Comparison of ENCODE assay signal across 9 mouse cellular contexts in the genomic region with DNA sequence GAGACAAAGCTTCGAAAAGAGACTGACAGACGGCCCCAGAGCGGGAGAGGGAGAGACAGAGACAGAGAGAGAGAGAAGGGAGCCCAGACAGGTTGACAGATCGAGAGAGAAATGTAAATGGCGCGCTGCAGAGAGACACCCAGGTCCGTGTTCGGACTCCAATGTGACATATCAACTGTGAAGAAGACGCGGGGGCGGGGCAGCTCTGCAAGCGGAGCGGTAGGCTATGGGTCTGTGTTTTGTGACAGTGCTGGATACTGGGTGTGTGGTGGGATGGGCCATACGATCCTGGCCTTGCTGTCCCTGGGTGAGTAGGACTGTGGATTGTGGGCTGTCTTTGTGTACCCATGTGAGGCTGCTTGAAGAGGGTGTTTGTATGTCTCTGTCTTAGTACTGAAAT. TPM values are rescaled to one million over a fixed set of nuclear protein-coding genes. Genes with fewer than 3 reads are reported as not detected.
DNase-seq lines count a peak whose midpoint lies in the region; ATAC-seq and TF ChIP-seq lines count a peak whose summit lies in the region.
"Had no signal": no experiment of that assay in that cellular context is flagged by ENCODE, and none has a peak within 500 bp of the region (broad histone marks: within the 10 kb centered on the region; RNA-seq: fewer than 3 reads in every experiment).

No protein-coding gene starts in this region.

- ATAC-seq in CD4-positive, CD25-positive, alpha-beta regulatory T cell, adult 4 months: no peak
- ATAC-seq in kidney, postnatal 0 days (replicated peaks; ENCODE audit: low FRiP score, low read depth): no peak
- ATAC-seq in hindbrain, embryonic 15.5 days (ENCODE audit: low FRiP score, low read depth): no peak
- ATAC-seq in midbrain, embryonic 15.5 days (replicated peaks): no peak
- no peak for ATAC-seq in inflammation-experienced regulatory T-cells, adult 6 months
- ATAC-seq in activated CD4-positive, CD25-positive, alpha-beta regulatory T cell, adult 4 months: no peak

- 16% methylated on average over 14 of the region's 14 CpGs for WGBS in kidney, postnatal 0 days
- 13% methylated on average over 14 of the region's 14 CpGs for WGBS in hindbrain, embryonic 15.5 days
- WGBS in midbrain, embryonic 15.5 days: 12% methylated on average over 14 of the region's 14 CpGs

- peak overlapping the region; percentile 53 for H3K4me2 ChIP-seq in kidney, postnatal 0 days (ENCODE audit: low read length)
- H3K4me2 ChIP-seq in hindbrain, embryonic 15.5 days: peak overlapping the region; percentile 5; the same call in 1 of the 2 replicates
- H3K4me2 ChIP-seq in midbrain, embryonic 15.5 days: peak overlapping the region; percentile 47

- no peaks in the 10 kb centered on the region for H3K9me3 ChIP-seq in kidney, postnatal 0 days (replicated peaks; ENCODE audit: low read length)
- H3K9me3 ChIP-seq in hindbrain, embryonic 15.5 days: no peaks in the 10 kb centered on the region
- no peaks in the 10 kb centered on the region for H3K9me3 ChIP-seq in midbrain, embryonic 15.5 days
- H3K9me3 ChIP-seq: limb, embryonic 15.5 days had no signal

- H3K4me1 ChIP-seq in kidney, postnatal 0 days (replicated peaks; ENCODE audit: insufficient read depth, low read length): peaks cover 11% of the 10 kb centered on the region; the same call in 1 of the 2 replicates
- peaks cover 20% of the 10 kb centered on the region for H3K4me1 ChIP-seq in hindbrain, embryonic 15.5 days (replicated peaks)
- peaks cover 38% of the 10 kb centered on the region for H3K4me1 ChIP-seq in midbrain, embryonic 15.5 days

- no peaks in the 10 kb centered on the region for H3K36me3 ChIP-seq in kidney, postnatal 0 days (ENCODE audit: insufficient read depth, low read length)
- no peaks in the 10 kb centered on the region for H3K36me3 ChIP-seq in hindbrain, embryonic 15.5 days
- H3K36me3 ChIP-seq in midbrain, embryonic 15.5 days (replicated peaks): no peaks in the 10 kb centered on the region
- H3K36me3 ChIP-seq: limb, embryonic 15.5 days had no signal

- no peak overlapping the region for H3K27ac ChIP-seq in kidney, postnatal 0 days
- no peak overlapping the region for H3K27ac ChIP-seq in hindbrain, embryonic 15.5 days (replicated peaks)
- H3K27ac ChIP-seq in midbrain, embryonic 15.5 days: no peak overlapping the region
- H3K27ac ChIP-seq: limb, embryonic 15.5 days had no signal

- no peak overlapping the region for H3K9ac ChIP-seq in kidney, postnatal 0 days (ENCODE audit: low read depth, low read length)
- H3K9ac ChIP-seq in hindbrain, embryonic 15.5 days: no peak overlapping the region
- no peak overlapping the region for H3K9ac ChIP-seq in midbrain, embryonic 15.5 days
- H3K9ac ChIP-seq: limb, embryonic 15.5 days had no signal

- no peak for TF ChIP-seq CTCF in kidney, postnatal 0 days (IDR thresholded peaks at IDR 0.05; ENCODE audit: low read depth)

- peak; percentile 29 for DNase-seq in CD4-positive, CD25-positive, alpha-beta regulatory T cell, adult 2 months (ENCODE audit: low read depth, low spot score)
- DNase-seq in kidney, postnatal 0 days (ENCODE audit: low spot score): peak; percentile 56
- DNase-seq in kidney, postnatal 36 days: no peak

- no peak overlapping the region for H3K4me3 ChIP-seq in kidney, postnatal 0 days (replicated peaks; ENCODE audit: low read depth, low read length)
- no peak overlapping the region for H3K4me3 ChIP-seq in hindbrain, embryonic 15.5 days
- H3K4me3 ChIP-seq in midbrain, embryonic 15.5 days: no peak overlapping the region

- H3K27me3 ChIP-seq in kidney, postnatal 0 days (ENCODE audit: insufficient read depth, low read length): peaks cover 22% of the 10 kb centered on the region
- peaks cover 58% of the 10 kb centered on the region for H3K27me3 ChIP-seq in hindbrain, embryonic 15.5 days
- H3K27me3 ChIP-seq in midbrain, embryonic 15.5 days (replicated peaks): peaks cover 68% of the 10 kb centered on the region

RNA-seq across cellular contexts. Expression of a gene that starts 1.5 kb away (rescaled TPM):
- polyA plus RNA-seq in CD4-positive, CD25-positive, alpha-beta regulatory T cell, adult 4 months (2017; shearing (Covaris generic)): not detected
- 1.3 TPM in 2 replicates for polyA plus RNA-seq in kidney, postnatal 0 days (2015; fragmentation: Nextera tagmentation; extraction: Ambion mirVana)
- polyA plus RNA-seq in hindbrain, embryonic 15.5 days (2015; fragmentation: Nextera tagmentation; extraction: Ambion mirVana): 6.4 and 7.8 TPM in 2 replicates
- polyA plus RNA-seq in midbrain, embryonic 15.5 days (2015; fragmentation: Nextera tagmentation; extraction: Ambion mirVana): 12.4 and 15.3 TPM in 2 replicates
- polyA plus RNA-seq in inflammation-experienced regulatory T-cells, adult 6 months (2017; shearing (Covaris generic)): not detected
- polyA plus RNA-seq in activated CD4-positive, CD25-positive, alpha-beta regulatory T cell, adult 4 months (2017; shearing (Covaris generic)): not detected
- polyA plus RNA-seq: limb, embryonic 15.5 days had no signal

RNA-seq across cellular contexts. Expression of a gene that starts 3.9 kb away (rescaled TPM):
- not detected for polyA plus RNA-seq in CD4-positive, CD25-positive, alpha-beta regulatory T cell, adult 4 months (2017; shearing (Covaris generic))
- polyA plus RNA-seq in kidney, postnatal 0 days (2015; fragmentation: Nextera tagmentation; extraction: Ambion mirVana): 8.8 TPM in 2 replicates
- 1.1 and 1.3 TPM in 2 replicates for polyA plus RNA-seq in hindbrain, embryonic 15.5 days (2015; fragmentation: Nextera tagmentation; extraction: Ambion mirVana)
- 2.0 and 2.1 TPM in 2 replicates for polyA plus RNA-seq in midbrain, embryonic 15.5 days (2015; fragmentation: Nextera tagmentation; extraction: Ambion mirVana)
- not detected for polyA plus RNA-seq in inflammation-experienced regulatory T-cells, adult 6 months (2017; shearing (Covaris generic))
- polyA plus RNA-seq in activated CD4-positive, CD25-positive, alpha-beta regulatory T cell, adult 4 months (2017; shearing (Covaris generic)): not detected

RNA-seq across cellular contexts. Expression of a gene that starts 14.7 kb away (rescaled TPM):
- 1 to 10 TPM in 1 of 2 experiments, under 1 TPM in 1; 0.59 to 1.3 TPM for polyA plus RNA-seq in CD4-positive, CD25-positive, alpha-beta regulatory T cell, adult 4 months (2017; shearing (Covaris generic))
- 11.4 and 11.5 TPM in 2 replicates for polyA plus RNA-seq in kidney, postnatal 0 days (2015; fragmentation: Nextera tagmentation; extraction: Ambion mirVana)
- 8.5 and 10.1 TPM in 2 replicates for polyA plus RNA-seq in hindbrain, embryonic 15.5 days (2015; fragmentation: Nextera tagmentation; extraction: Ambion mirVana)
- polyA plus RNA-seq in midbrain, embryonic 15.5 days (2015; fragmentation: Nextera tagmentation; extraction: Ambion mirVana): 4.9 and 6.6 TPM in 2 replicates
- polyA plus RNA-seq in inflammation-experienced regulatory T-cells, adult 6 months (2017; shearing (Covaris generic)): 1 to 10 TPM in 2 of 3 experiments, under 1 TPM in 1; 0.92 to 9.3 (median 1.1) TPM
- 1 to 10 TPM; 3.6 to 4.4 TPM for polyA plus RNA-seq in activated CD4-positive, CD25-positive, alpha-beta regulatory T cell, adult 4 months (2017; shearing (Covaris generic))

RNA-seq across cellular contexts. Expression of a gene that starts 34.1 kb away (rescaled TPM):
- not detected for polyA plus RNA-seq in CD4-positive, CD25-positive, alpha-beta regulatory T cell, adult 4 months (2017; shearing (Covaris generic))
- polyA plus RNA-seq in kidney, postnatal 0 days (2015; fragmentation: Nextera tagmentation; extraction: Ambion mirVana): 0.26 and 0.82 TPM in 2 replicates
- 57.5 and 89.3 TPM in 2 replicates for polyA plus RNA-seq in hindbrain, embryonic 15.5 days (2015; fragmentation: Nextera tagmentation; extraction: Ambion mirVana)
- polyA plus RNA-seq in midbrain, embryonic 15.5 days (2015; fragmentation: Nextera tagmentation; extraction: Ambion mirVana): 5.7 and 10.3 TPM in 2 replicates
- polyA plus RNA-seq in inflammation-experienced regulatory T-cells, adult 6 months (2017; shearing (Covaris generic)): not detected
- polyA plus RNA-seq in activated CD4-positive, CD25-positive, alpha-beta regulatory T cell, adult 4 months (2017; shearing (Covaris generic)): not detected

RNA-seq across cellular contexts. Expression of a gene that starts 36.6 kb away (rescaled TPM):
- under 1 TPM in 1 of 2 experiments, not detected in 1; 0.62 TPM for polyA plus RNA-seq in CD4-positive, CD25-positive, alpha-beta regulatory T cell, adult 4 months (2017; shearing (Covaris generic))
- polyA plus RNA-seq in kidney, postnatal 0 days (2015; fragmentation: Nextera tagmentation; extraction: Ambion mirVana): 33.5 and 34.6 TPM in 2 replicates
- polyA plus RNA-seq in hindbrain, embryonic 15.5 days (2015; fragmentation: Nextera tagmentation; extraction: Ambion mirVana): 32.3 and 34.9 TPM in 2 replicates
- polyA plus RNA-seq in midbrain, embryonic 15.5 days (2015; fragmentation: Nextera tagmentation; extraction: Ambion mirVana): 33.0 and 35.4 TPM in 2 replicates
- polyA plus RNA-seq in inflammation-experienced regulatory T-cells, adult 6 months (2017; shearing (Covaris generic)): under 1 TPM in 1 of 3 experiments, not detected in 2; 0.17 TPM
- polyA plus RNA-seq in activated CD4-positive, CD25-positive, alpha-beta regulatory T cell, adult 4 months (2017; shearing (Covaris generic)): not detected

Comparison
In these comparisons a context has a peak if more than half of its experiments do, and no peak if none do; other contexts are left out.
1. DNase-seq: peak in CD4-positive, CD25-positive, alpha-beta regulatory T cell, adult 2 months (single experiment) and kidney, postnatal 0 days (single experiment); none in kidney, postnatal 36 days (0 of 2).
2. Peak in every context shown above with its lines, with median percentiles within 50 percentile points of each other: H3K4me2 ChIP-seq.